Mouse (Mus musculus) c-Kit-positive CD71-positive TER-119-negative erythroid progenitor cells, embryonic 14.5 days (primary cell): ENCODE results near the gene Mrpl16.
A peak's percentile ranks its signal among the peaks of the same experiment; 100 is the strongest.

Experiments
- DNase-seq: peaks from one replicate; pipeline ENCODE4 v3.0.0-alpha.2; 2013; ENCODE audit warnings: low read depth

Gene Mrpl16

DNA sequence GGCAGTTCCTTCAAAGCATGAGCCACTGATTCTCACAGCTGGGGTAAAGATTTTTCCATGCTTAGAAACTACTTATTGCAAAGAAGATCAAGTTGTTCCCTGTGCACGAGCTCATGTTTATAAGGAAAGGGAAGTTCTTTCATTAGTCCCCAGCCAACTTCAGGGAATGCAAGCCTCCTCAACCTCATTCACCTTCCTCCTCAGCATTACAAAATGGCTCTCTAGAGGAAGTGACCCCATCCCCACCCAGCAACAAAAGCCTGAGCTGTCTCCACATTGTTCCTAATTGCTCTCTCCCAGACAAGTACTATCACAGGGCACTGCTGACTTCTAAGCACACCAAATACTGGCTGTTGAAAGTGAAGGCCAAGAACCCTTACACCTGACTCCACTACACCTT is 34.2 kb downstream of the Mrpl16 start:
- DNase-seq, result no peak

- no peak for DNase-seq
Measured at GRCm38 (mm10) chr19:11807251-11807650, 37.1 kb downstream of the Mrpl16 start.

GRCm38 (mm10) chr19:11807822-11808221 is 37.6 kb downstream of the Mrpl16 start:
- DNase-seq, result no peak

DNA sequence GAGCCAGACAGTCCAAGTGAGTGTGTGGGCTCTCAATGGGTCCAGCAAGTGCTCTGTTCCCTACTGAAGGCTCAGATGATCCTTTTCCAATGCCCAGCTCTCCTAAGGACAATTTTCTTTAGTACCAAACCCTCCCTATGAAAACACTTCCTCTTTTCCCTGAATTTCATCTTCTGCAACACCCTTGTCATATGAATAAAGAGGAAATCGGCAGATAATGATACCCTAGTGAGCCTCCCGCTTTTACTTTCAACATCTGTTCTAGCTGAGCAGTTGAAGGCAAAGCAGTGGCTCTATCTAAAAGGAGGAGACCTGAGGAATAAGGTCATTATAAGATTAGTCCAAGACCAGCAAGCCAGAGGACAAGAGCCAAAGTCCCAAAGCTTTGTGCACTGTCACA is 38.3 kb downstream of the Mrpl16 start:
- no peak for DNase-seq

DNA sequence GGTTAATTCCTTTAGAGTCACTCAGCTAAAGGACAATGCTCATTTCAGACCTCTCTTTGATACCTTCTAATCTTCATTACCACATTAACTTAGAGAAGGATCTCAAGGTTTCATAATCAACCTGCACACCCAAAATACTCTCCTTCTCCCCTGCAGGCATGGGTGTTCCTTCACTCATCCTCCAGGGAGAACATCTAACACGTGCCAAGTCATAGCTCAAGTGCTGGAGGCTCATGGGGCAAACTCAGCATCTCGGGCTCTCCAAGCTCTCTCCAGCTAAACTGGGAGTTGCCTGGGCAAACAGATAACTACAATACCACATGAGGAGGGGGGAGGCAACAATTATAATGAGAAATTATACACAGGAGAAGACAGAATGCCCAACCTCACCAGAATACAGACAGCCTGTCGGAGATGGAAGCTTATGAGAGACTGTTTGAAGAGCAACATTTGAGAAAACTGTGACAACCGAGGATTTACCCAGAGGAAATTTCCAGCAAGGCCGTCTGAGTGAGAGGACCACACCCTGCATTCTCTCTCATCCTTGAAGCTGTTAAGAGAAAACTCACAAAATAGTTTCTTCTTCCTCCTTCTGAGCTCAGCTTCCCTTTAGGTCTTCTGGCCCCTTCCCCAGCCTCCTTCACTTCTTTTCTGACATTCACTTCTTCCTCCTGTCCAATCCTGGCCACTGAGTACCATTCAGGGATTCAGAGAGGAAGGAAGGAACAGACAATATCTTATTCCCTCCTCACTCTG is 40.0 kb downstream of the Mrpl16 start:
- DNase-seq, result no peak

DNA sequence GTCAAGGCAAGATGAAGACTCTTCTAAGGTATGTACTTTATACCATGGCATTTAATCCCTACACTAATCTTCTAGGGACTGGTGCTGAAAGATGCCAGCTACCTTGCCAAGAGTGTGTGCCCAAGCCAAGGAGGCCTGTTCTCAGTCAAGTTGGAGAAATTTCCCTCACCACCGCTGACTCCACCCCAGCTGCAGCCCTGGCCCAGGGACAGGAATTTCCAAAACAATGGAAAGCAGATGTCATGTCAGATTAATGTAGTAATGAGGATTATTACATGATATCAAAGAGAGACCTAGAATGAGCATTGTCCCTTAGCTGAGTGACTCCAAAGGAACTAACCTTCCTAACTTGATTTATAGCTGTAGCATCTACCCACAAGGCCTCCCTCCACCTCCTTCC is 40.7 kb downstream of the Mrpl16 start:
- no peak for DNase-seq

- no peak for DNase-seq
Measured at GRCm38 (mm10) chr19:11811688-11812365, 41.6 kb downstream of the Mrpl16 start.

GRCm38 (mm10) chr19:11813136-11813535 is 42.9 kb downstream of the Mrpl16 start:
- no peak for DNase-seq

DNA sequence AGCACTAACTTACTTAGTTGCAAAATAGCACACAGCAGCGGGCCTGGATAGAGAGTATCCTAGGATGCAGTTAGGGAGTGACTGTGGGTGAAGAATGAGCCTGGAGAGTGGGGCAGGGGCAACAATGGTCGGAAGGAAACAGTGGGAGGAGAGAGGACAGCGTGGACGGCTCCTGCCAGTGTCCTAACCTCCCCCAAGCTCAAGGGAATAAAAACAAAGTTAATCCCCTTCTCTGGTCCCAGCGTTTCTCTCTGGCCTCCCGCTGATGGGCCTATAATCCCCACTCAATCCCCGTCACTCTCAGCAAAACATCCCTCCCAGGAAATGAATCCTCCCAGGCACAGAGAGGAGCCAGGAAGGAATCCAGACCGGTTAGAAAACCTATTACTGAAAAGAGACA is 43.5 kb downstream of the Mrpl16 start:
- DNase-seq, result no peak

DNA sequence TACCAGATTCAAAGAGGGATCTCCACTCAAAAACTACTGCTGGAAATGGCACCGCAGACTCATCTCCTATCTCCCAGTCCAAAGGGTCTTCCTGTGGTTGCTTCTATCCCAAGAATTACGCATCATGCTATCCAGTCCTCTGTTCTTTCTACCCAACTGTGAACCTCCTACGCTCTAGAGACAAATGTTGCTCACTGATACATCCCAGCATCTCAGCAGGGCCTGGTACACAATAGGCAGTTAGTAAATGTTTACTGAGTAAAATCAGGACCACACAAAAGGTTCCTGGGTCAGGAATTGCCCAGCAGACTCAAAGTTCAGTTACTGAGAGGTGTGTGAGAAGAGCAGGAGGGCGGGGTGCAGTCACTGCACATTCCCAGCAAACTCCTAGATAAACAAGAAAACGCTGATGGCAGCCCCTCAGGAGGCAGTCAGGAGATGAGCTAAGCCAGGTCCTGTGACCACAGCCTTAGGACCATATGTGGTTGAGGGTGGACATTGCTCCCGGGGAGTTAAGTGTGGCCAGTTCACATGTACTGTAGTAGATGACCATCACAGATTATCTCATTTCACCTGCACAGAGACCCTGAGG is 44.6 kb downstream of the Mrpl16 start:
- no peak for DNase-seq

- DNase-seq, result no peak
Measured at GRCm38 (mm10) chr19:11816706-11817105, 46.5 kb downstream of the Mrpl16 start.

DNA sequence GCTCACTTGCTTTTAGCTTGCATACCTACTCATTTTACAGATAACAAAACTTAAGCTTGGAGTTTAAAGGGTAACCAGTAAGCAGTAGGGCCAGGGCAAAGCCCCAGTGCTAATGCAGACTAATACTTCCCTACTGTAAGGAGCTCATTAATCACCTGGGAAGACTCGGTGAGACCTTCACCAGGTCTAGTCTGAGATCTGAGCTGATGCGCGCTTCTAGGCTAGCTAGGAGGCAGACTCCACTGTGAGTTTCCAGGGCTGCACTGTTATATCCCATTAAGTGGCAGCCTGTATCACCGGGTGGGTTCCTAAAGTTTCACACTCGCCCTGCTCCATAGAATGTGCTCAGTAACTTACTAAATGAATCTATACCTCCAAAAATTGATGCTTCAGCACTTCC is 47.4 kb downstream of the Mrpl16 start:
- DNase-seq, result no peak

DNA sequence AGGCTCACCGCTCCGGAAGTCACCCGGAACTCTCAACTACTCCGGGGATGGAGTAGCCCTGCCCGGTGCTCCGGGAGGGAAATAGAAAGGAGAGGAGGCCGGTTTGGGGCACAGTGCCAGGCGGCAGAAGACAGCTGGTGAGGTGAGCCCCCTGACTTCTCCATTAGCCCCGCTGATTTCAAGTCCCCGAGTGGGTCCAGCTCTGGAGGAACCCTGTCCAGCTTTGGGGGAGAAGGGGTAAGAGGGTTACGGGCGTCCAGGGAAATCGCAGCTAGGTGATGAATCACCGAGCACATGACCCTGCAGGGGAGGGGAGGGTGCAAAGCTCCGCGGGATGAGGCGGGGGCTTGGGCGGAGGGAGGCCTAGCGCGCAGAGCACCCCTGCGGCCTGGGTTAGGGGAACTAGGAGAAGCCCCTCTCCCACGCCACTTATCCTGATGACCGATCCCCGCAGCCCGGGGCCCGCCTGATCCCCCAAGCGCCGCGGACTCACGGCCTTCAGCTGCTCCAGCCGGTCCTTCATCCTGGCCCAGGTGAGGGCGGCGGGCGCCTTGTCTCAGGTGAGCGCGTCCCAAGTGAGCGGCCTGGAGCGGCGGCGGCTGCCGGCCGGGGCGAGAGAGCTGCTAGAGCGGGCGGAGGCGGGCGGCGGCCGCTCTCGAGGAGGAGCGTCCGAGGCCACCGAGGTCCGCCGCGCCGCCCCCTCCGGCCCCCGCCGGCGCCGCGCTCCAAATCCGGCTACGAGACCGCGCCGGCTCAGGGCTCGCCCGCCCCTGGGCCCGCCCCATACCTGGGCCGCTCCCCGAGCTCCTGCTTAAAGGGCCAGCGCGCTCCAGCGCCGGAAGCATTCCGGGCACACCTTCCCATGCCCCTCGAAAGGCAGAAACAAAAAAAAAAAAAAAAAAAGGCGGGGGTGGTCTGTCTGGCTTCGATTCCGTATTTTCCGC is 48.3 kb downstream of the Mrpl16 start:
- no peak for DNase-seq

DNA sequence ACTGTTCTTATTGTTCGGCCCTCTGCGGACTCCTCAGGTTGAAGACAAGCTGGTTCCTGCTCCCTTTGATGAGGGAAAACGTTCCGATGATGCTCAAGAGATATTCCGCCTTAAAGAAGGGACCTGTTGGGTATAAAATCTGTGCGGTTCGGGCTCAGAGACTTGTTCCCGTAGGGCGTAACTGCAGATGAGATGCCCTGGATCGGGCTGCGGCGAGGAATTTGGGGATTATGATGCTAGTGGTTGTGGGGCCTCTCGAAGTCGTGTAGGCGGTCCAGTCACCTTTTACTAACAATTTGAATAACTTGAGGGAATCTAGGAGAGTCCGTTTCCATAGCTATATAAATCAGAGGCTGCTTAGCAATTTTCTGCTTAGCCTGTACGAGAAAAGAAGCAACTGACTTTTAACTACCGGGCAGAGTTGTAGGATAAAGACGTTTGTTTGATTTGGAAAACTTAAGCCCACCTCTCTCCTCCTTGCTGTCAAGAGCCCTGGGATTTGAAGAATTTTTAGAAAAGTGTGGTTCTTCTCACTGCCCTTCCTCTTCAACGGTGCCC is 49.0 kb downstream of the Mrpl16 start, which contains the start of gene Stx3:
TSS of gene Stx3 (minus strand) at position 261 of the 558 bp plus-strand sequence.
- DNase-seq, result no peak

DNA sequence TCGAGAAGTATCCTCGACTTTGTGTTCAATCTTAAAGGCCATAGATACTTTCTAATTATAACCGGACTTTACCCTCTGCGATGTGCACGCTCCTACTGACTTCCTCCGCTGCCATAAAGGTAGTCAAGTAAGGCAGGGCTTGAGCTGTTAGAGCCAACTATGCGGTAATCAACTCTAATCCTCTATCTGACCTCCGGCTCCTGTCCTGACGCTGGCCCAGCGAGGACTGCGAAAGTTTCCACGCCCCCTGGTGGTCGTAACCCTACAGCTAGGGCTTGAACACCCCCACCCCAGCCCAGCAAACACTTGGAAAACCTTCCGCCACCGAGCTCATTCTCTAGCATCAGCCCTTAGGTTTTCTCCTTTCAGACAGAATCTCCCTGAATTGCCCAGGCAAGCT is 49.6 kb downstream of the Mrpl16 start:
- peak; percentile 30 for DNase-seq

- DNase-seq, result no peak
Measured at GRCm38 (mm10) chr19:11820211-11820610, 50.0 kb downstream of the Mrpl16 start.

- no peak for DNase-seq
Measured at GRCm38 (mm10) chr19:11823346-11824065, 53.3 kb downstream of the Mrpl16 start.
